ENCODE assay signal across 27 mouse cellular contexts in the genomic region with DNA sequence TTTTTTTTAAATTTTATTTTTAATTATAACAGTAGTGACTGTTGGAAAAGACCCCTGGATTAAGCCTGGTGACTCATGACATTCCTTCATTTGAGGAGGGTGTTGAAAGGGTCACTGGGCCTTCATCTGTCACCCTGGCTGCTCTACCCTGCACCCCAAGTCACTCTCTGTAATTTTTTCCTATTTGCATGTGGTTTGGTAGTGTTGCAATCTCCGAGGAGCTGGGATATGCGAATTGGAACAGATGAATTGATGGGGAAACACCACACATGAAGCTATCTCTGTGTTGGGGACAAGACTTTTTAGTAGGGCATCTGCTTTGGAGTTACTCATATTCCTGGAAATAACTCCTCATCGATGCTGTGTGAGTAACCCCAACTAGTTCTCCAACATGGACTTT.
A peak's percentile ranks its signal among the peaks of the same experiment; 100 is the strongest.
DNase-seq lines count a peak whose midpoint lies in the region; ATAC-seq and TF ChIP-seq lines count a peak whose summit lies in the region.
"Had no signal": no experiment of that assay in that cellular context is flagged by ENCODE, and none has a peak within 500 bp of the region (broad histone marks: within the 10 kb centered on the region; RNA-seq: fewer than 3 reads in every experiment).

No protein-coding gene starts in this region.

- no peaks in the 10 kb centered on the region for H3K4me1 ChIP-seq in forebrain, embryonic 11.5 days (replicated peaks; ENCODE audit: control insufficient read depth, insufficient read depth, low read length)
- H3K4me1 ChIP-seq: forebrain, embryonic 13.5 days; hindbrain, embryonic 10.5 days; intestine, embryonic 15.5 days had no signal

- H3K36me3 ChIP-seq in forebrain, embryonic 11.5 days (ENCODE audit: control insufficient read depth, insufficient read depth, low read length) = no peaks in the 10 kb centered on the region
- H3K36me3 ChIP-seq: embryonic facial prominence, embryonic 10.5 days; embryonic facial prominence, embryonic 13.5 days; hindbrain, embryonic 10.5 days; hindbrain, embryonic 13.5 days; intestine, embryonic 15.5 days had no signal

- H3K27me3 ChIP-seq in Patski = no peaks in the 10 kb centered on the region
- no peaks in the 10 kb centered on the region for H3K27me3 ChIP-seq in forebrain, embryonic 11.5 days (ENCODE audit: control insufficient read depth, insufficient read depth, low read length)
- H3K27me3 ChIP-seq: embryonic facial prominence, embryonic 13.5 days; forebrain, embryonic 13.5 days; hindbrain, embryonic 13.5 days; intestine, embryonic 15.5 days had no signal

- in situ Hi-C loops in Patski (cut with MboI; ENCODE audit: low pct_unique_long_range_greater_than_20kb) = no loop called here

- no peak overlapping the region for H3K4me3 ChIP-seq in forebrain, embryonic 11.5 days (ENCODE audit: low read depth, low read length)
- H3K4me3 ChIP-seq: embryonic facial prominence, embryonic 10.5 days; embryonic facial prominence, embryonic 13.5 days; erythroblast, embryonic 14.5 days; forebrain, embryonic 13.5 days; hindbrain, embryonic 10.5 days; hindbrain, embryonic 13.5 days; intestine, embryonic 15.5 days had no signal

- POLR2A ChIA-PET in Patski (lab: Charles Lee) = interaction anchor here (0.6 kb wide), 1 partner anchor 41 kb away, joined by 8 read pairs; no protein-coding TSS in a partner anchor

- no peak for TF ChIP-seq CTCF in Patski (IDR thresholded peaks at IDR 0.05)

- peak; percentile 24 for ATAC-seq in Patski
- ATAC-seq in granulocyte monocyte progenitor cell, adult 5-6 weeks (replicated peaks; ENCODE audit: poor library complexity, severe bottlenecking) = peak; percentile 61
- no peak for ATAC-seq in forebrain, embryonic 11.5 days (replicated peaks; ENCODE audit: low FRiP score)
- ATAC-seq: forebrain, embryonic 13.5 days; forebrain, embryonic 16.5 days; hindbrain, embryonic 16.5 days; intestine, embryonic 15.5 days had no signal

- CTCF ChIA-PET in Patski (lab: Charles Lee) = interaction anchor here (1.6 kb wide), 1 partner anchor 17 kb away, joined by 3 read pairs; no protein-coding TSS in a partner anchor

- H3K9ac ChIP-seq in forebrain, embryonic 11.5 days (ENCODE audit: low read length) = no peak overlapping the region
- H3K9ac ChIP-seq: embryonic facial prominence, embryonic 13.5 days; forebrain, embryonic 13.5 days; hindbrain, embryonic 13.5 days; intestine, embryonic 15.5 days had no signal

- no peaks in the 10 kb centered on the region for H3K9me3 ChIP-seq in forebrain, embryonic 11.5 days (ENCODE audit: control insufficient read depth, low read length)
- H3K9me3 ChIP-seq: embryonic facial prominence, embryonic 10.5 days; embryonic facial prominence, embryonic 13.5 days; forebrain, embryonic 13.5 days; hindbrain, embryonic 10.5 days; hindbrain, embryonic 13.5 days; intestine, embryonic 15.5 days had no signal

- no peak overlapping the region for H3K27ac ChIP-seq in forebrain, embryonic 11.5 days (ENCODE audit: low read depth, low read length)
- H3K27ac ChIP-seq: embryonic facial prominence, embryonic 10.5 days; embryonic facial prominence, embryonic 13.5 days; forebrain, embryonic 13.5 days; hindbrain, embryonic 10.5 days; hindbrain, embryonic 13.5 days; intestine, embryonic 15.5 days had no signal

- no peak overlapping the region for H3K4me2 ChIP-seq in forebrain, embryonic 11.5 days (ENCODE audit: low read depth, low read length, severe bottlenecking)
- H3K4me2 ChIP-seq: embryonic facial prominence, embryonic 13.5 days; forebrain, embryonic 13.5 days; heart, embryonic 11.5 days; hindbrain, embryonic 13.5 days; intestine, embryonic 15.5 days had no signal

- 86% methylated on average over 3 of the region's 3 CpGs for WGBS in forebrain, embryonic 11.5 days

- DNase-seq in 3T3-L1 (ENCODE audit: low read depth, low spot score) = peak; percentile 19
- DNase-seq in Patski (ENCODE audit: low read depth, low spot score) = no peak
- DNase-seq in skeletal muscle tissue, adult 2 months (ENCODE audit: low read depth, low spot score) = peak; percentile 20
- no peak for DNase-seq in spleen, adult 18-20 months
- no peak for DNase-seq in layer of hippocampus, postnatal 25 days (ENCODE audit: extremely low spot score in 1 of 2, low spot score in 1 of 2)
- no peak for DNase-seq in forebrain, embryonic 11.5 days (ENCODE audit: low spot score)
- DNase-seq: adrenal gland, postnatal 10 days; adrenal gland, postnatal 36 days; cerebellum, adult 11 months; cerebellum, adult 8-10 months; cerebellum, postnatal 10 days; embryo, embryonic 11 days; gastrocnemius, postnatal 10 days; gastrocnemius, postnatal 36 days; heart, adult 11 months; heart, postnatal 36 days had no signal

Comparison
In these comparisons a context has a peak if more than half of its experiments do, and no peak if none do; other contexts are left out.
1. DNase-seq: peak in 3T3-L1 (single experiment) and skeletal muscle tissue, adult 2 months (single experiment); none in Patski (single experiment), spleen, adult 18-20 months (0 of 2), layer of hippocampus, postnatal 25 days (0 of 2) and forebrain, embryonic 11.5 days (single experiment).